In genomic region chr11:116040593-116040992, GRCm38 (mm10) we compare ENCODE assay signal across 20 mouse cellular contexts. TPM values are rescaled to one million over a fixed set of nuclear protein-coding genes. Genes with fewer than 3 reads are reported as not detected.
A peak's percentile ranks its signal among the peaks of the same experiment; 100 is the strongest.
DNase-seq lines count a peak whose midpoint lies in the region; ATAC-seq and TF ChIP-seq lines count a peak whose summit lies in the region.
"Had no signal": no experiment of that assay in that cellular context is flagged by ENCODE, and none has a peak within 500 bp of the region (broad histone marks: within the 10 kb centered on the region; RNA-seq: fewer than 3 reads in every experiment).

No protein-coding gene starts in this region.

- H3K9me3 ChIP-seq in heart, embryonic 16.5 days (replicated peaks; ENCODE audit: control insufficient read depth, low read length): peaks cover 4% of the 10 kb centered on the region; the same call in 1 of the 2 replicates
- H3K9me3 ChIP-seq: embryonic facial prominence, embryonic 12.5 days; forebrain, embryonic 15.5 days; hindbrain, embryonic 15.5 days; kidney, embryonic 15.5 days had no signal

- intact Hi-C loops in heart, postnatal 25 days (cut with DNase I): loop anchor here (5.0 kb wide), 1 partner anchor 42 kb away; no protein-coding TSS in a partner anchor

- peak; percentile 52; the same call in 1 of the 2 replicates for ATAC-seq in heart, embryonic 16.5 days (replicated peaks; ENCODE audit: extremely low read depth, insufficient read depth, low FRiP score)
- no peak for ATAC-seq in monocyte, adult 5-6 weeks (replicated peaks; ENCODE audit: insufficient number of reproducible peaks, low FRiP score, low TSS enrichment, poor library complexity, severe bottlenecking)
- ATAC-seq: forebrain, embryonic 15.5 days; intestine, embryonic 16.5 days had no signal

- TF ChIP-seq CTCF in cerebellum, adult 2 months (IDR thresholded peaks at IDR 0.05; ENCODE audit: borderline replicate concordance, insufficient read depth, low read depth, low read length): no peak

- no peak for TF ChIP-seq POLR2A in cerebellum, adult 2 months (IDR thresholded peaks at IDR 0.05; ENCODE audit: borderline replicate concordance, insufficient read depth, low read length)

- H3K27me3 ChIP-seq in cerebellum, adult 2 months (ENCODE audit: control insufficient read depth, insufficient read depth, low read length): no peaks in the 10 kb centered on the region
- no peaks in the 10 kb centered on the region for H3K27me3 ChIP-seq in heart, embryonic 16.5 days (ENCODE audit: control insufficient read depth, insufficient read depth, low read length)
- H3K27me3 ChIP-seq: CH12.LX; embryonic facial prominence, embryonic 12.5 days; forebrain, embryonic 15.5 days; hindbrain, embryonic 15.5 days; kidney, embryonic 15.5 days had no signal

- no peak overlapping the region for H3K9ac ChIP-seq in heart, embryonic 16.5 days (ENCODE audit: low read length)
- H3K9ac ChIP-seq: embryonic facial prominence, embryonic 12.5 days; forebrain, embryonic 15.5 days; hindbrain, embryonic 15.5 days; kidney, embryonic 15.5 days had no signal

- no peak overlapping the region for H3K4me2 ChIP-seq in heart, embryonic 16.5 days (ENCODE audit: low read depth, low read length)
- H3K4me2 ChIP-seq: embryonic facial prominence, embryonic 12.5 days; forebrain, embryonic 15.5 days; hindbrain, embryonic 15.5 days; kidney, embryonic 15.5 days had no signal

- H3K36me3 ChIP-seq in heart, embryonic 16.5 days (ENCODE audit: control insufficient read depth, insufficient read depth): peaks cover 15% of the 10 kb centered on the region

- 18% methylated on average over 6 of the region's 6 CpGs for WGBS in cerebellum, adult 2 months
- 55% methylated on average over 6 of the region's 6 CpGs for WGBS in heart, embryonic 16.5 days

- peak; percentile 51 to 60 for DNase-seq in cerebellum, adult 2 months
- DNase-seq in cerebellum, adult 11 months: no peak
- peak; percentile 92 for DNase-seq in heart, adult 11 months
- DNase-seq in heart, postnatal 25 days (ENCODE audit: low spot score): no peak
- no peak for DNase-seq in heart, postnatal 4 days
- DNase-seq in brain, adult 2 months (ENCODE audit: low read depth, low spot score): peak; percentile 55
- DNase-seq: adrenal gland, adult 2 months; adrenal gland, postnatal 25 days; cerebellum, adult 8-10 months; gastrocnemius, postnatal 14 days; kidney, adult 2 months; kidney, postnatal 14 days had no signal

- H3K4me1 ChIP-seq in cerebellum, adult 2 months (ENCODE audit: control insufficient read depth, insufficient read depth, low read length): peaks cover 11% of the 10 kb centered on the region
- no peaks in the 10 kb centered on the region for H3K4me1 ChIP-seq in heart, embryonic 16.5 days (ENCODE audit: control insufficient read depth, insufficient read depth, low read length)
- H3K4me1 ChIP-seq: embryonic facial prominence, embryonic 12.5 days; forebrain, embryonic 15.5 days; hindbrain, embryonic 15.5 days; kidney, embryonic 15.5 days had no signal

- no peak overlapping the region for H3K27ac ChIP-seq in cerebellum, adult 2 months (ENCODE audit: insufficient read depth, low read length)
- H3K27ac ChIP-seq in heart, embryonic 16.5 days (ENCODE audit: low read length): no peak overlapping the region
- H3K27ac ChIP-seq: embryonic facial prominence, embryonic 12.5 days; forebrain, embryonic 15.5 days; hindbrain, embryonic 15.5 days; kidney, embryonic 15.5 days had no signal

- no peak overlapping the region for H3K4me3 ChIP-seq in cerebellum, adult 2 months (replicated peaks; ENCODE audit: insufficient read depth, low read depth, low read length)
- H3K4me3 ChIP-seq in heart, embryonic 16.5 days (ENCODE audit: low read length): no peak overlapping the region
- H3K4me3 ChIP-seq: embryonic facial prominence, embryonic 12.5 days; forebrain, embryonic 15.5 days; hindbrain, embryonic 15.5 days; kidney, embryonic 15.5 days had no signal

RNA-seq across cellular contexts. Expression of gene Unk, which starts 10.5 kb away (rescaled TPM):
- polyA plus RNA-seq in cerebellum, adult 2 months (2012; rRNA removed): 48.1 and 49.1 TPM in 2 replicates
- total RNA-seq in heart, postnatal 25 days (2021): 1 to 10 TPM; 8.4 to 9.0 TPM
- 22.7 and 23.2 TPM in 2 replicates for polyA plus RNA-seq in heart, embryonic 16.5 days (2015; fragmentation: Nextera tagmentation; extraction: Ambion mirVana)
- 10 to 100 TPM; 22.3 to 25.0 TPM for total RNA-seq in heart, postnatal 4 days (2021)
- 8.3 to 18.3 TPM (median 11.6 TPM) in 3 replicates for total RNA-seq in monocyte, adult 5-6 weeks (2017)

RNA-seq across cellular contexts. Expression of gene H3f3b, which starts 12.8 kb away (rescaled TPM):
- 456 and 541 TPM in 2 replicates for polyA plus RNA-seq in cerebellum, adult 2 months (2012; rRNA removed)
- total RNA-seq in heart, postnatal 25 days (2021): 100 to 1,000 TPM; 128 to 130 TPM
- polyA plus RNA-seq in heart, embryonic 16.5 days (2015; fragmentation: Nextera tagmentation; extraction: Ambion mirVana): 661 and 709 TPM in 2 replicates
- 100 to 1,000 TPM; 466 to 502 TPM for total RNA-seq in heart, postnatal 4 days (2021)
- 1,370 to 2,118 TPM (median 2,068 TPM) in 3 replicates for total RNA-seq in monocyte, adult 5-6 weeks (2017)

RNA-seq across cellular contexts. Expression of gene Galk1, which starts 28.1 kb away (rescaled TPM):
- polyA plus RNA-seq in cerebellum, adult 2 months (2012; rRNA removed): 14.8 and 15.1 TPM in 2 replicates
- 10 to 100 TPM; 13.9 to 16.0 TPM for total RNA-seq in heart, postnatal 25 days (2021)
- 142 and 153 TPM in 2 replicates for polyA plus RNA-seq in heart, embryonic 16.5 days (2015; fragmentation: Nextera tagmentation; extraction: Ambion mirVana)
- 10 to 100 TPM; 52.9 to 54.3 TPM for total RNA-seq in heart, postnatal 4 days (2021)
- 3.6 to 6.4 TPM (median 5.8 TPM) in 3 replicates for total RNA-seq in monocyte, adult 5-6 weeks (2017)

RNA-seq across cellular contexts. Expression of gene Unc13d, which starts 37.2 kb away (rescaled TPM):
- polyA plus RNA-seq in cerebellum, adult 2 months (2012; rRNA removed): 3.8 and 5.7 TPM in 2 replicates
- total RNA-seq in heart, postnatal 25 days (2021): 1 to 10 TPM in 1 of 2 experiments, under 1 TPM in 1; 0.75 to 1.0 TPM
- 3.2 and 5.9 TPM in 2 replicates for polyA plus RNA-seq in heart, embryonic 16.5 days (2015; fragmentation: Nextera tagmentation; extraction: Ambion mirVana)
- under 1 TPM; 0.88 to 0.95 TPM for total RNA-seq in heart, postnatal 4 days (2021)
- total RNA-seq in monocyte, adult 5-6 weeks (2017): 27.7 to 53.1 TPM (median 29.1 TPM) in 3 replicates

RNA-seq across cellular contexts. Expression of gene Wbp2, which starts 46.2 kb away (rescaled TPM):
- polyA plus RNA-seq in cerebellum, adult 2 months (2012; rRNA removed): 509 and 539 TPM in 2 replicates
- total RNA-seq in heart, postnatal 25 days (2021): 10 to 100 TPM; 80.1 to 92.2 TPM
- polyA plus RNA-seq in heart, embryonic 16.5 days (2015; fragmentation: Nextera tagmentation; extraction: Ambion mirVana): 143 and 153 TPM in 2 replicates
- 100 to 1,000 TPM; 107 TPM for total RNA-seq in heart, postnatal 4 days (2021)
- 59.0 to 73.8 TPM (median 62.7 TPM) in 3 replicates for total RNA-seq in monocyte, adult 5-6 weeks (2017)

Comparison
In these comparisons a context has a peak if more than half of its experiments do, and no peak if none do; other contexts are left out.
1. DNase-seq: peak in cerebellum, adult 2 months (2 of 2), heart, adult 11 months (single experiment) and brain, adult 2 months (single experiment); none in cerebellum, adult 11 months (single experiment), heart, postnatal 25 days (single experiment) and heart, postnatal 4 days (single experiment).